Mouse (Mus musculus) gastrocnemius, postnatal 10 days (tissue): Measurements from ENCODE around the gene Tmem63a. TPM values are rescaled to one million over a fixed set of nuclear protein-coding genes. Genes with fewer than 3 reads are reported as not detected.

Source experiments
- DNase-seq: peaks from one replicate; pipeline ENCODE4 v3.0.0; 2021; ENCODE audit warnings: mixed read lengths
- total RNA-seq, 2 experiments: library from RNA; stranded (reverse); gene quantifications; 2 replicates each; pipeline ENCODE4 v1.2.3; 2021

Tmem63a gene
- total RNA-seq, 2 experiments from 2014 or later: 13.2 to 16.2 TPM

DNA sequence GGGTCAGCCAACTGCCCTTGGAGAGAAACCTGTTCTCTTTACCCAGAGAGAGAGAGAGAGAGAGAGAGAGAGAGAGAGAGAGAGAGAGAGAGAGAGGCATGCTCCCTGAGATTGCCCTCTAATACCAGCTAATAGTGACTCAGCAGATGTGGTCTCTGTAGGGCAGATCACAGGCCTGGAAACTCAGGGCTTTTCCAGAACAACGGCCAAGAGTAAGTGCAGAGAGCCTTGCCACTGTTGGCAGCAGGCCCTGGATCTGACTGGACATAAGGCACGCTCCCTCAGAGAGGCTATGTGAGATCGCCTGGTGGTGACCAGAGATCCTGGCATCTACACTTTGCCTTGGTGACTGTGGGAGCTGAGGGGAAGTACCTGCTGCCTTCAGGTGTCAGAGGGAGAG, 67.6 kb downstream of the Tmem63a start:
- peak; percentile 75 for DNase-seq

DNA sequence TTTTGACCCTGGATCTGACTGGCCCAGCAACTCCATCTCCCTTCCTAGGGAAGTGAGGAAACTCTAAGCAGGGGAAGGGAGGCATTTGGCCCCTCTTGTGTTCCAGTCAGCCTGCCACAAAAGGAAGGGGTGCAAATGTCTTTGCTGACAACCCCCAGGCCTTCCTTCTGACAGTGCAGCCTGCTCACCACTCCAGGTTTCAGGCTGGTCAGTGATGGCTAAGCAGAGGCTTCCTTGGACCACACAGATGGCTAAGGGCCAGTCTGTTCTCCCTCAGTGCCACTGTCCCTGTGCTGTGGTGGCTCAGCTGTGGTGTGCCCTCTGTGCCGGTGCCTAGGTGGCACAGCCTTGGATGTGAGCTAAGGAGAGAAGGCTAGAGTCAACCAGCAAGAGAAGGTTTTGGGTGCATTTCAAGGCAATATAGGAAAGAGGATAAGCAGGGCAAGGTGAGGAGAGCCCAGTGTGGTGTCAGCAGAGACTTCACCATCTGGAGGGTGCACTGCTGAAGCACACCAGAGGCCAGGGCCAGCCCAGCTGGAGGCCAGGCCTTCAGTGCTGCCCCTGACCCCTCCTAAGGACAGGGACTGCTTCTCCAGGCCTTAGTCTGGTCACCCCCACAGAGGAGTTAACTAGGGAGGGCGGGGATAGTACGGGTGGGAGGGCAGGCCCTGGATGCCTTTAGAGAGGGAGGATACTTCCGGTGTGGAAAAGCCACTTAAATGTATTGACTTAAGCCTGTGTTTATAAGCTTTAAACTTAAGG, 68.2 kb downstream of the Tmem63a start:
- peak; percentile 9 for DNase-seq

- DNase-seq: no peak
Measured at GRCm38 (mm10) chr1:181011601-181012000, 69.5 kb downstream of the Tmem63a start.

GRCm38 (mm10) chr1:181012416-181012815, 70.3 kb downstream of the Tmem63a start:
- no peak for DNase-seq

- no peak for DNase-seq
Measured at GRCm38 (mm10) chr1:181013446-181013845, 71.3 kb downstream of the Tmem63a start.

DNA sequence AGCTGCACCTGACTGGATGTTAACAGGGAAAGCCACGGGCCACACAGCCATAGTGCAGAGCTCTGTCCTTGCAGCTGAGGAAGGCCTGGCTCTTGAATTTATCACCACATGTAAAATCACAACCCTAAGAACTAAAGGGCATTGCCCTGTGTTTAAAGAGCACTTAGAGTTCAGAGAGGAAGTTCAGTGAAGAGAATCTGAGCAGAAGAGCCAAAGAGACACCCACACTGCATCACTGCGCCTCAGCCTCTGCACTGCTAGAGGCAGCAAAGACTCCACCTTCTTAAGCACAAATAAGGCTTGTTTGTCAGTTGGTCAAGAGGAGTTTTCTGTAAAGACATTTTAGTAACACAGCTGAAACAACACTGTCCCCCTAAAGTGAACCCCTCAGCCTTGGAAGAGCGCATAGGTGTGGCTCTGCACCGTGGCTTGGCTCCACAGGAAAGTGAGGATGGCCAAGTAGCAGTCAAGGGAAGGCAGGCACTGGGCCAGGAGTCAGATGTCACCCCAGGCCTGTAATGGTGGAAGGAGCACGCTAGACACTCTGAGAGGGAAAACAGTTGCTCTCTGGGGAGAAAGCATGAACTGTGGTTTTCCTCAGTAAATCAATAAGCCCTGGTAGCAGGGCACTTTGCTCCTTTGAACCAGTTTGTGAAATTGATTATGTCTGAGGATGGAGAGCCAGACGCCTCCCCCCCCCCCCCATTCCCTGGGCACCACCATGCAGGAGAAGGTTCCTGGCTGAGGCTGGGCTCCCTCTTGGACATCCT, 72.8 kb downstream of the Tmem63a start:
- DNase-seq: peak; percentile 82

- DNase-seq: peak; percentile 50
Measured at GRCm38 (mm10) chr1:181015558-181015957, 73.4 kb downstream of the Tmem63a start.

- DNase-seq: no peak
Measured at GRCm38 (mm10) chr1:181016045-181016444, 73.9 kb downstream of the Tmem63a start.

GRCm38 (mm10) chr1:181016532-181017131, 74.5 kb downstream of the Tmem63a start:
- peak; percentile 63 for DNase-seq

DNA sequence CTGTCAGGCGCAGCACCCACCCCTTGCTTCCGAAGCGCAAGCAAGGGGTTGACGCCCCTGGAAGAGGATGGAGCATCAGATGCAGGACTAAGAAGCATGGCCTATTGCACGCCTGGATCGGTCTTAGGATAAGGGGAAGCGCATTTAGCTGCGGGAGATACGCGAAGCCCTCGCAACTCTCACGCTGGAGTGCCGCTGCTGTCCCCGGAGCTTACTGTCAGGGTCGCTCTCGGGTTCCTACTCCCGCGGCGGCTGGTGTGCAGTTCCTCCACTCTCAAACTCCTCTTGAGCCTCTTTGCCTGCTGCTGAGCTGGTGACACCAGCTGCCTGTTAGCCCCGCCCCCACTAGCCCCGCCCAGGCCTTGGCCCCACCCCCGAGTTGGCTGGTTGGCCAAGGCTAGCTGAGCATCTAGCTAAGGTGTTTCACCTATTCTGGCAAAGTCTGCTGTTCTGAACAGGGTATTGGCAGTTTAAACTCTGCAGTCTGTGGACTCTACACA, 75.1 kb downstream of the Tmem63a start:
- DNase-seq: peak; percentile 79

- no peak for DNase-seq
Measured at GRCm38 (mm10) chr1:181017890-181018420, 75.8 kb downstream of the Tmem63a start.

DNA sequence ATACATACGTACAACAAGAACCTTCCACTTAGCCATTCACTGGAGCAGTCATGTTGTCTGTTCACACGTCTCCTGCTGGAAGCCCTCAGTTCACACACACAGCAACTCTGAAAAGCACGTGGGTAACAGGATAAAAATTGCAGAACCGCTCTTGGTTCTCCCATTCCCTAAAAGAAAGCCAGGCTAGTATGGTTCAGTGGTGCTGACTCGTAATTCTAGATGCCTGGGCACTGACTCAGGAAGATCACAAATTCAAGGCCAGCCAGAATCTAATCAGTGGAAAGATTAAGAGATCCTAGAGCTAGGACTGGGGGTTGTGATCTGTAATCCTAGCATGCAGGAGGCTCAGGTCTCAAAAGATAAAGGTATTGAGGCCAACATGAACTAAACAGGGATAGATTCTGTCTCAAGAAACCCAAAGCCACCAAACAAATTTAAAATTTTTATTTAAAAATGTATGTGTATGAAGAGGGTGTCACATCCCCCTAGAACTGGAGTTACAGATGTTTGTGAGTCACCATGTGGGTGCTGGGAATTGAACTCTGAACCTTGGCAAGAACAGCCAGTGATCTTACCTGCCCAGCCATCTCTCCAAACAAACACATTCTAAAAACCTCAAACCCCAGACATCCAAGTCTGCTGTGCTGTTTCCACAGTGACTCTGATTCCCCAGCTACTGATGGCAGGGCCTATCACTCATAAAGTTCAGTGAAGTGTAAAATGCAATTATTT, 78.8 kb downstream of the Tmem63a start, which contains the start of gene Ephx1:
Gene Ephx1 (minus strand): TSS at position 149 of the 732 bp plus-strand sequence.
- DNase-seq: no peak

DNA sequence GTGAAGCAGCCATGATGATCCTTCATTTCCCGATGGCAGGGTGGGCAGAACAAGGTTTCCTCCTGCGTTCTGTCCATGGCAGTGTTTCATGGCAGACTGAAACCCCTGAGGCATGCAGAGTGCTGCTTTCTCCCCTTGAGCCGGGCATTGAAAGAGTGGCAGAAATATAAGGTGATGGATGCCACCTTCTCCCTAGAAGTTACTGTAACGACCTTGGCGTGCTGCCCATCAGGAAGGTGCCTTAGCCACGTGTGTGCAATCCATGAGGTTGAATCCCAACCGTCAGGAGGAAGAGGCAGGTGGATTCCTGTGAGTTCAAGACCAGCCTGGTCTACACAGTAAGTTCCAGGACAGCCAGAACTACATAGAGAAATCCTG, 79.3 kb downstream of the Tmem63a start:
- no peak for DNase-seq

GRCm38 (mm10) chr1:181022265-181022664, 80.1 kb downstream of the Tmem63a start:
- no peak for DNase-seq

Other genes starting within 250 kb of the Tmem63a start
- not detected for gene Mixl1, start 245.3 kb upstream of the Tmem63a start, total RNA-seq
- 10 to 100 TPM; 22.0 to 27.7 TPM for gene Acbd3, start 216.3 kb upstream of the Tmem63a start, total RNA-seq
- gene H3f3a, start 128.4 kb upstream of the Tmem63a start, total RNA-seq: 100 to 1,000 TPM; 573 to 601 TPM
- gene Sde2, start 91.2 kb upstream of the Tmem63a start, total RNA-seq: 10 to 100 TPM in 1 of 2 experiments, 1 to 10 TPM in 1; 8.7 to 11.4 TPM
- gene Lefty2, start 49.2 kb upstream of the Tmem63a start, total RNA-seq: not detected
- gene Pycr2, start 38.1 kb upstream of the Tmem63a start, total RNA-seq: 10 to 100 TPM; 19.9 to 20.6 TPM
- gene Lefty1, start 7.3 kb upstream of the Tmem63a start, total RNA-seq: 1 to 10 TPM in 1 of 2 experiments, under 1 TPM in 1; 0.59 to 1.2 TPM
- 10 to 100 TPM; 15.8 to 17.6 TPM for gene Ephx1, start 78.6 kb downstream of the Tmem63a start, total RNA-seq
- not detected for gene 9130409I23Rik, start 108.9 kb downstream of the Tmem63a start, total RNA-seq
- gene Nvl, start 201.9 kb downstream of the Tmem63a start, total RNA-seq: 10 to 100 TPM in 1 of 2 experiments, 1 to 10 TPM in 1; 9.2 to 12.5 TPM
- gene Cnih4, start 202.3 kb downstream of the Tmem63a start, total RNA-seq: 10 to 100 TPM; 27.5 to 30.9 TPM